Mouse (Mus musculus): Measurements from ENCODE around the gene Cfap299. TPM values are rescaled to one million over a fixed set of nuclear protein-coding genes. Genes with fewer than 3 reads are reported as not detected.
"Not testable (repeated sequence)": the region's sequence is repeated elsewhere in the genome, so short reads cannot be mapped to it uniquely, and the experiment has no call there.

The Cfap299 gene
- polyA plus RNA-seq, 1 experiment from 2014 or later, result 0.55 TPM

DNA sequence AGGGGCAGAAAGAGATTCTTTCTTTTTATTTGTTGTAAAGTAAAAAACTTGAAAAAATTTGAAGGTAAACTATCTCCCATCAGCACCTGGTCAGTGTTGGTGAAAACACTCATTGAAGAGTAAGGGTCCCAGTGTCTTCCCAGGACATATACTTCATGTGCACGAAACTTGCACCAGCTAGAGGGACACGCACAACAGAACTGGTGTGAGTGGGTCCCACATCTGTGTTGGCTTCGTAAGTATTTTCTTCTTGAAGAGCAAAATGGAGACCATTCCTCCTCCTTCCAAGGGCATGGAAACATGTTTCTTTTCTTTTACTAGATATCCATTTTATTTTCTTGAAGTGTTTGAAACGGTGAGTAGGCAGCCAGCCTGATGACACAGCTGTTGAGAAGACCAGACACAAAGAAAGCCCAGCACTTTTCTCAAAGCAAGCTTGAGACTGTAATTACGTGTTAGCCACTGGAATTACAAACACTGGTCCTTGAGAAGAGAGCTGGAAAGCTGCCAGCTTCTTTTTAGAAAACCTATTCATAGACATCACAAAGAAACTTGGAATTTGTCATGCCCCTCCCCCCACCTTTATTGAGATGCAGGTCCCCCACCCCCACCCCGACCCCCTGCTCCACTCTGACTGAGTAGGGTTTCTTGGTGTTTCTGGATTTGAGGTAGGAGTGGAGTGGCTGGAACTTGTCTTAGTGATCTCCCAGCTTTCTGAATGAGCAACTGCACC lies 237.5 kb downstream of the Cfap299 start:
- no peaks in the 10 kb centered on the region for H3K9me3 ChIP-seq (replicated peaks; ENCODE audit: control insufficient read depth, low read length)
- no peak overlapping the region for H3K9ac ChIP-seq (ENCODE audit: low read length)
- ATAC-seq (replicated peaks; ENCODE audit: extremely low read depth, insufficient read depth, low FRiP score), result no peak
- peaks cover 6% of the 10 kb centered on the region for H3K4me1 ChIP-seq (ENCODE audit: control insufficient read depth, insufficient read depth, low read length)
- H3K27ac ChIP-seq (ENCODE audit: low read length), result no peak overlapping the region
- WGBS, result 47% methylated on average over 6 of the region's 6 CpGs
- no peaks in the 10 kb centered on the region for H3K36me3 ChIP-seq (ENCODE audit: control insufficient read depth, insufficient read depth)
- no peak overlapping the region for H3K4me2 ChIP-seq (ENCODE audit: low read depth, low read length)
- no peak overlapping the region for H3K4me3 ChIP-seq (ENCODE audit: low read length)
- H3K27me3 ChIP-seq (ENCODE audit: control insufficient read depth, insufficient read depth, low read length), result no peaks in the 10 kb centered on the region

- WGBS, result 81% methylated on average over 4 of the region's 4 CpGs
- no peak for ATAC-seq (replicated peaks; ENCODE audit: extremely low read depth, insufficient read depth, low FRiP score)
- no peaks in the 10 kb centered on the region for H3K36me3 ChIP-seq (ENCODE audit: control insufficient read depth, insufficient read depth)
- H3K27ac ChIP-seq (ENCODE audit: low read length), result no peak overlapping the region
- no peak overlapping the region for H3K4me3 ChIP-seq (ENCODE audit: low read length)
- no peak overlapping the region for H3K4me2 ChIP-seq (ENCODE audit: low read depth, low read length)
- H3K9ac ChIP-seq (ENCODE audit: low read length), result no peak overlapping the region
- H3K9me3 ChIP-seq (replicated peaks; ENCODE audit: control insufficient read depth, low read length), result no peaks in the 10 kb centered on the region
- H3K27me3 ChIP-seq (ENCODE audit: control insufficient read depth, insufficient read depth, low read length), result no peaks in the 10 kb centered on the region
- peaks cover 6% of the 10 kb centered on the region for H3K4me1 ChIP-seq (ENCODE audit: control insufficient read depth, insufficient read depth, low read length)
These were observed 239.4 kb downstream of the Cfap299 start for GRCm38 (mm10) chr5:98568481-98568880.

DNA sequence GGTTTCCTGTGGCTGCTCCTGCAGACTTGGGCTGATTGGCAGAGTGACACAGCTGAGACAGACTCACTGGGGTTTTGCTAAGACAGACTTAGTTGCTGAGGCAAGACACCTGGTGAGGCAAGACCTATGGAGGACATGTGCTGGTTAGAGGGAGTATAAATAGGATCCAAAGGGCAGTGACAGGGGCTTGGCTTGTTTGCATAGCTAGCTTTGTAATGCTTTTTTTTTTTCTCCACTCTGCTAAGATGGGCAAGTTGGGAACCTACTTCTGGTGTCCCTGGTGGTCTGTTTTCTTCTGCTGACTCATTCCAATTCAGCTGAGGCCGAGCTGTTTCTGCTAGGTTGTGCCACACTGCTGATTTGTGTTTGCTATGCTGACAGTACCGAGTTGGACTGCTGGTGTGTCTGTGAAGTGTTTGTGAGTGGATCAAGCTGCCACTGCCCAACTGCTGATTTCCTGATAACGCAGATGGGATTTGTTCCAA lies 240.0 kb downstream of the Cfap299 start:
- WGBS, result 29% methylated on average over 3 of the region's 3 CpGs
- H3K27me3 ChIP-seq (ENCODE audit: control insufficient read depth, insufficient read depth, low read length), result no peaks in the 10 kb centered on the region
- no peaks in the 10 kb centered on the region for H3K36me3 ChIP-seq (ENCODE audit: control insufficient read depth, insufficient read depth)
- H3K27ac ChIP-seq (ENCODE audit: low read length), result no peak overlapping the region
- no peak overlapping the region for H3K4me3 ChIP-seq (ENCODE audit: low read length)
- no peak for ATAC-seq (replicated peaks; ENCODE audit: extremely low read depth, insufficient read depth, low FRiP score)
- H3K9me3 ChIP-seq (replicated peaks; ENCODE audit: control insufficient read depth, low read length), result no peaks in the 10 kb centered on the region
- no peak overlapping the region for H3K9ac ChIP-seq (ENCODE audit: low read length)
- H3K4me1 ChIP-seq (ENCODE audit: control insufficient read depth, insufficient read depth, low read length), result peaks cover 6% of the 10 kb centered on the region
- no peak overlapping the region for H3K4me2 ChIP-seq (ENCODE audit: low read depth, low read length)

DNA sequence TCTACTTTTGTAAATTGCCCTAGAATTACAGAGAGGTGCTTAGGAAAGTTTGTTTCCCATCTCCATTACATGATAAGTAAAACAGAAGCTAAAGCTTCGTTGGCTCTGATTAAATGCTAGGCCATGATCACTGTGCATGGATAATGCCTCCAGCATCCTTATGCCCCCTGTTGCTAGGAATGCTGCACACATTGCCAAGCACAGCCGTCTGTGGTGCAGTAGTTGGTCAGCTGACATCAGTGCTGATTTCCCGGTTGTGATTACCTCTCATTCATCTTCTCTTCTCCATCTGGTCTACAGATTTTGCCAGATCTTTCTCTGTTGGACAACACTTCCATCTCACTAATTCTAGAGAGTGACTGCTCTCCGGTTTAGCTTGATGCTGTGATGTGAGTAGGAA lies 243.3 kb downstream of the Cfap299 start:
- Histone ChIP-seq H3K9me3 (replicated peaks; ENCODE audit: control insufficient read depth, low read length) (no peaks in the 10 kb centered on the region), H3K9ac (ENCODE audit: low read length) (no peak overlapping the region), H3K36me3 (ENCODE audit: control insufficient read depth, insufficient read depth) (no peaks in the 10 kb centered on the region), H3K27me3 (ENCODE audit: control insufficient read depth, insufficient read depth, low read length) (no peaks in the 10 kb centered on the region), H3K4me1 (ENCODE audit: control insufficient read depth, insufficient read depth, low read length) (no peaks in the 10 kb centered on the region), H3K4me2 (ENCODE audit: low read depth, low read length) (no peak overlapping the region), H3K4me3 (ENCODE audit: low read length) (no peak overlapping the region), H3K27ac (ENCODE audit: low read length) (no peak overlapping the region)
- ATAC-seq (replicated peaks; ENCODE audit: extremely low read depth, insufficient read depth, low FRiP score), result no peak
- 50% methylated on average over 4 of the region's 4 CpGs for WGBS

GRCm38 (mm10) chr5:98574711-98575470 lies 245.8 kb downstream of the Cfap299 start:
- no peak overlapping the region for H3K9ac ChIP-seq (ENCODE audit: low read length)
- H3K4me3 ChIP-seq (ENCODE audit: low read length), result no peak overlapping the region
- H3K36me3 ChIP-seq (ENCODE audit: control insufficient read depth, insufficient read depth), result no peaks in the 10 kb centered on the region
- 59% methylated on average over 12 of the region's 12 CpGs for WGBS
- H3K27me3 ChIP-seq (ENCODE audit: control insufficient read depth, insufficient read depth, low read length), result no peaks in the 10 kb centered on the region
- H3K4me1 ChIP-seq (ENCODE audit: control insufficient read depth, insufficient read depth, low read length), result no peaks in the 10 kb centered on the region
- H3K4me2 ChIP-seq (ENCODE audit: low read depth, low read length), result no peak overlapping the region
- H3K9me3 ChIP-seq (replicated peaks; ENCODE audit: control insufficient read depth, low read length), result no peaks in the 10 kb centered on the region
- ATAC-seq (replicated peaks; ENCODE audit: extremely low read depth, insufficient read depth, low FRiP score), result no peak
- no peak overlapping the region for H3K27ac ChIP-seq (ENCODE audit: low read length)

GRCm38 (mm10) chr5:98575471-98575834 lies 246.3 kb downstream of the Cfap299 start:
- no peaks in the 10 kb centered on the region for H3K9me3 ChIP-seq (replicated peaks; ENCODE audit: control insufficient read depth, low read length)
- WGBS, result 80% methylated on average over 4 of the region's 4 CpGs
- no peak overlapping the region for H3K4me3 ChIP-seq (ENCODE audit: low read length)
- H3K4me1 ChIP-seq (ENCODE audit: control insufficient read depth, insufficient read depth, low read length), result no peaks in the 10 kb centered on the region
- no peaks in the 10 kb centered on the region for H3K36me3 ChIP-seq (ENCODE audit: control insufficient read depth, insufficient read depth)
- H3K4me2 ChIP-seq (ENCODE audit: low read depth, low read length), result no peak overlapping the region
- ATAC-seq (replicated peaks; ENCODE audit: extremely low read depth, insufficient read depth, low FRiP score), result no peak
- no peak overlapping the region for H3K27ac ChIP-seq (ENCODE audit: low read length)
- no peak overlapping the region for H3K9ac ChIP-seq (ENCODE audit: low read length)
- H3K27me3 ChIP-seq (ENCODE audit: control insufficient read depth, insufficient read depth, low read length), result no peaks in the 10 kb centered on the region

DNA sequence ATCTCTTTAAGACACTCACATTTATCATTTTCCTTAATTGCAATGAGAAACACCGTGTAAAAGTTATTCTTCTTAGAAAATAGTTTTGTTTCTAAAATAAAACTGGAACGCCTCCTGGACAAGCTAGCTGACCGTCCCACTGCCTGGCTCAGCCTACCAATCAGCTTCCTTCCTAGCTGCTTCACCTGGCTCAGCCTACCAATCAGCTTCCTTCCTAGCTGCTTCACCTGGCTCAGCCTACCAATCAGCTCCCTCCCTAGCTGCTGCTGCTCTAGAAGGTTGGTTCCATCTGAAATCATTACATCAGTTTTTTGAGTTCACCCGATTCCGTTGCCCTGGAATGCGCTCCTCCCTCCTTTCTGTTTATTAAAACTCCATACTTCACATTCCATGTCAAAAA lies 247.4 kb downstream of the Cfap299 start:
- 65% methylated on average over 6 of the region's 6 CpGs for WGBS
- H3K9me3 ChIP-seq (replicated peaks; ENCODE audit: control insufficient read depth, low read length); H3K27me3 ChIP-seq (ENCODE audit: control insufficient read depth, insufficient read depth, low read length); H3K9ac ChIP-seq (ENCODE audit: low read length); H3K4me2 ChIP-seq (ENCODE audit: low read depth, low read length); H3K36me3 ChIP-seq (ENCODE audit: control insufficient read depth, insufficient read depth); ATAC-seq (replicated peaks; ENCODE audit: extremely low read depth, insufficient read depth, low FRiP score); H3K4me3 ChIP-seq (ENCODE audit: low read length); H3K27ac ChIP-seq (ENCODE audit: low read length); H3K4me1 ChIP-seq (ENCODE audit: control insufficient read depth, insufficient read depth, low read length): not testable (repeated sequence)

DNA sequence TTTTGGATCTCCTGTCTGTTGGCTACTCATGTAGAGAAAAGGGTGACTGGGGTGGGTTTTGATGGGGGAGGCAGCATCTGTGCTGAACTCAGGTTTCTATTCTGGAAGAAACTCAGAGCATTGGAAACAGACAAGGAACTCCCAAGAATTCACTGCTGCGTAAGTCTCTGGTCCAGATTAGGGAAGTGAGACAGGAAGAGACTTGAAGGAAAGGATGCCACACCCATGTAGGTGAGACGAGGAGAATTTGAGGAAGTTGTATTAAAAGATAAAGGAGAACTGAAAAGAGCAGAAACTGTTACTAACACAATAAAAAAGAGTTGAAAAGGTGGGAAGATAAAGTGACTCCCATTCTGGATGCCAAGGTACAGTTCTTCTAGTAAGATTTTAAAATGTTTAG lies 249.3 kb downstream of the Cfap299 start:
- H3K4me3 ChIP-seq (ENCODE audit: low read length), result no peak overlapping the region

GRCm38 (mm10) chr5:98580811-98581210 lies 251.7 kb downstream of the Cfap299 start:
- 54% methylated on average over 5 of the region's 5 CpGs for WGBS
- Histone ChIP-seq H3K36me3 (ENCODE audit: control insufficient read depth, insufficient read depth) (no peaks in the 10 kb centered on the region), H3K4me2 (ENCODE audit: low read depth, low read length) (no peak overlapping the region), H3K27me3 (ENCODE audit: control insufficient read depth, insufficient read depth, low read length) (no peaks in the 10 kb centered on the region), H3K27ac (ENCODE audit: low read length) (no peak overlapping the region), H3K4me1 (ENCODE audit: control insufficient read depth, insufficient read depth, low read length) (no peaks in the 10 kb centered on the region), H3K4me3 (ENCODE audit: low read length) (no peak overlapping the region), H3K9me3 (replicated peaks; ENCODE audit: control insufficient read depth, low read length) (no peaks in the 10 kb centered on the region), H3K9ac (ENCODE audit: low read length) (no peak overlapping the region)
- ATAC-seq (replicated peaks; ENCODE audit: extremely low read depth, insufficient read depth, low FRiP score), result no peak

More for the DNA sequence above, 249.3 kb downstream of the Cfap299 start:
- no peaks in the 10 kb centered on the region for H3K36me3 ChIP-seq (ENCODE audit: control insufficient read depth, insufficient read depth)
- no peak overlapping the region for H3K9ac ChIP-seq (ENCODE audit: low read length)
- H3K27ac ChIP-seq (ENCODE audit: low read length), result no peak overlapping the region
- 53% methylated on average over 2 of the region's 2 CpGs for WGBS
- no peaks in the 10 kb centered on the region for H3K9me3 ChIP-seq (replicated peaks; ENCODE audit: control insufficient read depth, low read length)
- no peaks in the 10 kb centered on the region for H3K4me1 ChIP-seq (ENCODE audit: control insufficient read depth, insufficient read depth, low read length)
- H3K27me3 ChIP-seq (ENCODE audit: control insufficient read depth, insufficient read depth, low read length), result no peaks in the 10 kb centered on the region
- no peak for ATAC-seq (replicated peaks; ENCODE audit: extremely low read depth, insufficient read depth, low FRiP score)
- H3K4me2 ChIP-seq (ENCODE audit: low read depth, low read length), result no peak overlapping the region

Measured in heart, embryonic 16.5 days (tissue).